Mouse (Mus musculus): ENCODE measurements around the gene Ube2g1.
"Not testable (repeated sequence)": the region's sequence is repeated elsewhere in the genome, so short reads cannot be mapped to it uniquely, and the experiment has no call there.

Gene Ube2g1

DNA sequence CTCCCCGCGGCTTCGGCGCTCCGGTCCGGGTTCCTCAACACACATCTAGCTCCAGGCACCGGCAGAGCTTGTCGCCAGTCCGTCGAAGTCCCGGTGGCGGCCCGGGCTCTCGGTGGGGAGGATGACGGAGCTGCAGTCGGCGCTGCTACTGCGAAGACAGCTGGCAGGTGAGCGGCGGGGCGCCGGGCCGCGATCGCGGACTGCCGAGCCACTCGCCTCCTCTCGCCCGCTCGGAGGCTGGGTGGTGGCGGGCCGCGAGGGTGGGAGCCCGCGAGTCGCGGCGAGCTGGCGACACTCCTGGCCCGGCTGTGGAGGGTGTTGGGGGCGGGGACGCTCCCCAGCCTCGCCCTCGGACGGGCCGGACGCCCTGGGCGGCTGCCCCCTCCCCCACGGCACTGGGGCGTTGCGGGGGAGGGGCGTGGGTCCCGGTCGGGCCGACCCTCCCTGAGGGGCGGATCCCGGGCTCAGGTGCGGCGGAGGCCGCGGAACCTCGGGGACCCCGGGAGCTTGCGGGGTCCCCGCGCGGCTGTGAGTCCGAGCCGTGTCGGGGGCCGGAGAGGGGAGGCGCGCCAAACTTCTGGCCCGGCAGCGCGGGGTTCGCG is 487 bp downstream of the Ube2g1 start:
- DNase-seq, result peak in 1 of 2 experiments; percentile 85

DNA sequence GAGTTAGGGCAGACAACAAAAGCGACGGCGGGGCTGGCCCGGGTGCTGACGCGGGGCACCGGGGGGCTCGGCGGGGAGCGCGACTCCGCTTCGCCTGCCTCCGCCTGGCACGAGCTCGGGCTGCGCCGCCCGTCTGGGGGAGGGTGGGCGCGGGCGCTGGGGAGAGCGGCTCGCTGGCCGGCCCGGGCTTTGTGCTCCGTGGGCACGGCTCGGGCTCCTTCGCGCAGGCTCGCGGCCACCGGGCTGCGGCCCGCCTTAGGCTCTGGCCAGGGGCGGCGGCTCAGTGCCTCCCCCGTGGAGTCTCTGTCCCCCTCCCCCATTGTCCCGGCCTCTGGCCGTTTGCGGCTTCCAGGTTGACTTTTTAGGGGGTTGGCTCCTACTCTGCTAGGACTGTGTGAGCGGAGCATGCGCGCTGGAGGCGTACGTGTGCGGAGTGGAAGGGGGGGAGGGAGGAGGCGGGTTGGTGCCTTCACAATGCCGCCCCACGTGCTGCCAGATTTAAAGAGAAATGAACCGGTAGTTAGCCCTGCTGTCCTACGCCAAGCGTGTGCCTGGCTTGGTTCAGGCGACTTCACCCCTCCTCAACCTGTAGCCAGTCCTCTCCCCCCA is 1.1 kb downstream of the Ube2g1 start:
- DNase-seq, result peak; percentile 95 to 97

GRCm38 (mm10) chr11:72609242-72609641 is 2.2 kb downstream of the Ube2g1 start:
- no peak for DNase-seq

GRCm38 (mm10) chr11:72614336-72614735 is 7.3 kb downstream of the Ube2g1 start:
- DNase-seq, result not testable (repeated sequence)

DNA sequence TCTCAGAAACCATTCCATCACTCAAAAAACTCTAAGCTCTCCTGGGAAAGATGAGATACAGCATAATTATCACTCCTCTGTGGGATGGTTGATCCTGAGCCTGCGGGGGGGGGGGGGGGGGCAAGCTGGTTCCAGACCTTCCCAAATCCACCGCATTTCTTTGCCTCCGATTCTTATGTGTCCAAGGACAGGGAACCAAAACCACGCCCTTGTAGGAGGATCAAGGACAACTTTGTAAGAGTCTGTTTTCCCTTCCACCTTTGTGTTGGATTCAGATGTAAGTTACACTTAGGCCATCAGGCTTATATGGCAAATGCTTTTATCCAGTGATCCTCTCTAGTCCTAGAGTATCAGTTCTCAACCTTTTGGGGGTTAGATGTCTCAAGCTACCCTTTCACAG is 8.8 kb downstream of the Ube2g1 start:
- DNase-seq, result no peak

DNA sequence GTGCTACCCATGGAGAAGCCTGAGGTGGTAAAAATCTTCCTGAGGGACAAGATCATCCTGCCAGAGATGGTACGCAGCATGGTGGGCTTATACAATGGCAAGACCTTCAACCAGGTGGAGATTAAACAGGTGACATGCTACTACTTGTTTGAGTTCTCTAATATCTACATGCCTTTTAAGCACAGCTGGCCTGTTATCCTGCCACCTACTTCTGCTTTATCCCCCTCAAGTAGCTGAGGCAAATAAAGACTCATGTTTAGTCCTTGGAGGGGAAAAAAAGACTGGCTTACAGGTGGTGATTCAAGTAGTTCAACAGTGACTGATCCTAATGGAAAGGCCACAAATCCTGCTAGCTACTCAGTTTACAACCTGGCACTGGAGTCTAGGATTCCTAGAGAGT is 11.4 kb downstream of the Ube2g1 start:
- DNase-seq, result no peak

DNA sequence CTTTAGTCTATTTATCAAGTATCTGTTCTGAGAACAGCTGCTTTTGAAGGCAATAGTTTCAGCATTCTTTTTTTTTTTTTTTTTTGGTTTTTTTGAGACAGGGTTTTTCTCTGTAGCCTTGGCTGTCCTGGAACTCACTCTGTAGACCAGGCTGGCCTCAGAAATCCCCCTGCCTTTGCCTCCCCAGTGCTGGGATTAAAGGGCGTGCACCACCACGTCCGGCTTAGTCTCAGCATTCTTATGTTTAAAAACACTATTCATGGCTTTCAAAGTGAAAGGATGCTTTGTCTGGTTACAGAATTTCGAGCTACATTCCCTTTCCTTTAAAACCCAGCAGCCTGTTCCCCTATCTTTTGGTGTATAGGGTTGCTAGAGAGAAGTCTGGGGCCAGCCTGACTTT is 35.6 kb downstream of the Ube2g1 start:
- DNase-seq, result no peak

DNA sequence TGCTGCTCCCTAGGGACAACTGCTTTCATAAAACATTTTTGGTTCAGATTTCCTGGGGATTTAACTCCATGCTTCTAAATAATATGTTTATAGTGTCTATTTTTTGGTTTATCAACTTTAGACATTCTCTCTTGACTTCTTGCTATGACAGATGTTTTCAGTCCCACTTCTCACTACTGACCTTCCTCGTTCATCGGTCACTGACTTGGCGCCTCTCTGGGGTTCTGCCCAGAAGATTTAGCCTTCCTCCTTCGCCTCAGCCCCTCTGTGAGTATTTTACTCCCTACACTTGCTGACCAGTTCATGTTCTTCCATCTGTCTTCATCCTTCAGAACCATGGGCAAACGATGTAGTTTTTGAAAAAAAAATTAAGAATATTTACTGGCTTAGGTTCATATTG is 38.3 kb downstream of the Ube2g1 start:
- no peak for DNase-seq

GRCm38 (mm10) chr11:72650347-72650746 is 43.3 kb downstream of the Ube2g1 start:
- DNase-seq, result no peak

GRCm38 (mm10) chr11:72659918-72660317 is 52.8 kb downstream of the Ube2g1 start:
- no peak for DNase-seq

DNA sequence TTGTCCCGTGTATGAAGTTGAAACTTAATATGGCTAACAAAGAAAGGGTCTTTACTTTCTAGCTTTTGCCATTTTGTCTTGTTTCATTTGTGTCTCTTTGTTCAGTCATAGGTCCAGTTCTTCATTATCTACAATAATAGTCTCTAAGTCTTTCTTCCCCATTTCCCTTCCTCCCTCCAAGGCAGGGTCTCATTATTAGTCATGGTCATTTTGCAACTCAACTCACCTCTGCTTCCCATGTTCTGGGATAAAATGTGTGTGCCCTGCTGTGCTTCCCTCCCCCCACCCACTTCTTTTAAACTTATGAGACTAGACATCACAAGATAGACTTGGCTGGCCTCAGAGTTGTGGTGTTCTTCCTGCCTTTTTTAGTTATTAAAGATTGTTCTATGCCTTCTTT is 53.3 kb downstream of the Ube2g1 start:
- no peak for DNase-seq

DNA sequence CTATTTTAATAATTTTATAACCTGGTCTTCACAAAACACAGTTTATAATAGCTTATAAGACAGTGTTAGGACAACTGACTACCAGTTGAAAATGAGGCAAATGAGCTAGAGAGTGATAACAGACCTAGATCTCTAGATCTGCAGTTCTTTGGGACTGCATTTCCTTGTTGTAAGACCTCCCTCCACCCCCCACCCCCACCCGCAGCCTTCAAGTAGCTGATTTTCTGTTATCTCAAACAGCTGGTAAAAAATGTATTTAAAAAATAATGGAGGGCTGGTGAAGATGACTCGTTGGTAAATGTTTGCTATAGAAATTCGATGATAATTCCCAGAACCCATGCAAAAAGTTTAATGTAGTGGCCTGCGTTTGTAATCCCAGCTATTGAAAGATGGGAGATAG is 57.6 kb downstream of the Ube2g1 start:
- DNase-seq, result no peak

DNA sequence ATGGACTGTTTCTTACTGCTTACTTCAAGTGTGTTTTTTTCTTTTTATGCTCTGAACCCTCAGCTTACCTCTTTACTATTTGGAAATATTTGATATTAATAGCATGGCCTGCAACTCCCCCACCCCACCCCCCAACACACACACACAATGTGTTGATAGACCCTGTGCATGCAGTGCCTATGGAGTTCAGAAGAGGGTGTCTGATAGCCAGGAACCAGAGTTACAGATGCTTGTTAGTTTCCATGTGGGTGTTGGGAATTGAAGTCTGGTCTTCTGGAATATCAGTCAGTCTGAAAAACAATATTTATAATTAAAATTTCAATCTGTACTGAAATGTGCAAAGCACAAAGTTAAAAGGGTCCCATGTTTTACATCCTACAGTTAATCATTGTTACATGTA is 63.6 kb downstream of the Ube2g1 start:
- no peak for DNase-seq

DNA sequence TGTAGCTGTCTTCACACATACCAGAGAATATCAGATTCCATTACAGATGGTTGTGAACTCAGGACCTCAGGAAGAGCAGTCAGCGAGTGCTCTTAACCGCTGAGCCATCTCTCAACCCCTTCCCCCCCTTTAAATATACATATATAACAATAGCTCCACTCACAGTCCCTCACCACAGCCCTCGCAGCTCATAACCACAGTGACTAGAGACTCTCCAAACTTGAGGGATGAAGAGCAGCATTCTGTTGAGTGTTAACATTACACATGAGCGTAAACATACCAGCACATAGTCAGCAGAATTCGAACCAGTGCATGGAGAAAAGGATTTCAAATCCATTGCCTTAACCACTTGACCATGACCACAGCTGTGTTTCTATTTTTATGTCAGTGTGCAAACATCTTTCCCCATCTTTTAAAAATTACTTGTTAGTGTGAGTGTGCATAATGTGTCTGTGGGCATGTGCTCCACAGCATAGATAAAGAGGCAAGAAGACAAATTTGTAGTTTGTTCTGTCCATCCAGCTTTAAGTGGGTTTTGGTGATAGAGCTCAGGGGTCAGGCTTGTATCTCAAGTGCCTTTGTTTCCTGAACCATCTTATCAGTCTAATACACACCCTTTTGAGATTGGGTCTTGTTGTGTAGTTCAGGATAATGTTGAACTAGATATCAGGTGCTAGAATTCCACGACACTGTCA is 64.4 kb downstream of the Ube2g1 start:
- no peak for DNase-seq

DNA sequence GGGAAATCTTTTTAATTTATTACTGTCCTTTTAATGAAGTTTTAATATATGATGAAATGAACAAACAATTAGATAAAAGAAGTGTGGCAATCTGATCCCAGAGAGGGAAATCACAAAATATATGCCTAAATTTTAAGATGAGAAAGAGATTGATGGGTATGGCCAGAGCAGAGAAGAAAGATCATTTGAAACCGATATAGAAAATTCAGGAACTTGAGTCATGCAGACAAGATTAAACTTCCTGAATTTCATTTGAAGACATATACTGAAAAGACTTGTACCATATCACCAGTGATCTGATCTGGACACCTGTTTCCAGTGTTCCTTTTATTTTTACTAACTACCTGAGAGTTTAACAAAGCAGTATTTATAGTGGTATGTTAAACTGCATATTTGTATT is 65.4 kb downstream of the Ube2g1 start:
- DNase-seq, result no peak

GRCm38 (mm10) chr11:72675280-72675679 is 68.2 kb downstream of the Ube2g1 start:
- no peak for DNase-seq

- no peak for DNase-seq
Observed at GRCm38 (mm10) chr11:72680726-72681125, 73.6 kb downstream of the Ube2g1 start.

GRCm38 (mm10) chr11:72683402-72683801 is 76.3 kb downstream of the Ube2g1 start:
- DNase-seq, result no peak

- DNase-seq, result no peak
Observed at GRCm38 (mm10) chr11:72686697-72687096, 79.6 kb downstream of the Ube2g1 start.

DNA sequence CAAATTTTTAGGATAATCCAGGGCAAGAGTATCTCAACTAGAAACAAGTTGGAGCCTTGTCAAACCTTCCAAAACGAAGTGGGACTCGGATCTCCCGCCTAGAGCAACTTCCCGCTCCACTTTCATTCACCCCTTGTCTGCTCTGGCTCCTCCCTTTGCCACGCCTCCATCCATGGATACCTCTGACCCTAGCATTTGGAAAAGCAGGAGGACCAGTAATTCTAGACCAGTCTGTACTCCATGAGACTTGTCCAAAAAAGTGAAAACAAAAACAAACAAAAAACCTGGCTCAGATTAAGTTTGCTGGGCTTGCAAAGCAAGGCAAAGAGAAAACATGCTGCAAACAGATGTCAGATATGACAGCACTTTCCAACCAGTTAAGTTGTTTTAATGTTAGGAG is 81.2 kb downstream of the Ube2g1 start:
- no peak for DNase-seq

DNA sequence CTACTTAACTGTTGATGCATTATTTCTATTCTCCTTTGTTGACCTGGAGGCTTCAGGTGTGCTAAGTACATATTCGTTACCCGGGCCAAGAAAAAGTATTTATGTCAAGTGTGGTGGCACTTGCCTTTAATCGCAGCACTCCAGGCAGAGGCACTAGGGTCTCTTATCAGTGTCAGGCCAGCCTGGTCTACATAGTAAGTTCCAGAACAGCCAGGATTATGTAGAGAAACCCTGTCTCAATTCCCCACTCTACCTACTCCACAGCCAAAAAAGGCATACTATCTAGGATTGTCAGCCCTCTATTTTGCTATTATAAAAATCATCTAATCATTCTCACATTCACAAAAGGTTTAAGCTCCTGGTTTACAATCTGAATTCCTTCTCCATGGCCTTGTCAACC is 82.0 kb downstream of the Ube2g1 start:
- no peak for DNase-seq

DNA sequence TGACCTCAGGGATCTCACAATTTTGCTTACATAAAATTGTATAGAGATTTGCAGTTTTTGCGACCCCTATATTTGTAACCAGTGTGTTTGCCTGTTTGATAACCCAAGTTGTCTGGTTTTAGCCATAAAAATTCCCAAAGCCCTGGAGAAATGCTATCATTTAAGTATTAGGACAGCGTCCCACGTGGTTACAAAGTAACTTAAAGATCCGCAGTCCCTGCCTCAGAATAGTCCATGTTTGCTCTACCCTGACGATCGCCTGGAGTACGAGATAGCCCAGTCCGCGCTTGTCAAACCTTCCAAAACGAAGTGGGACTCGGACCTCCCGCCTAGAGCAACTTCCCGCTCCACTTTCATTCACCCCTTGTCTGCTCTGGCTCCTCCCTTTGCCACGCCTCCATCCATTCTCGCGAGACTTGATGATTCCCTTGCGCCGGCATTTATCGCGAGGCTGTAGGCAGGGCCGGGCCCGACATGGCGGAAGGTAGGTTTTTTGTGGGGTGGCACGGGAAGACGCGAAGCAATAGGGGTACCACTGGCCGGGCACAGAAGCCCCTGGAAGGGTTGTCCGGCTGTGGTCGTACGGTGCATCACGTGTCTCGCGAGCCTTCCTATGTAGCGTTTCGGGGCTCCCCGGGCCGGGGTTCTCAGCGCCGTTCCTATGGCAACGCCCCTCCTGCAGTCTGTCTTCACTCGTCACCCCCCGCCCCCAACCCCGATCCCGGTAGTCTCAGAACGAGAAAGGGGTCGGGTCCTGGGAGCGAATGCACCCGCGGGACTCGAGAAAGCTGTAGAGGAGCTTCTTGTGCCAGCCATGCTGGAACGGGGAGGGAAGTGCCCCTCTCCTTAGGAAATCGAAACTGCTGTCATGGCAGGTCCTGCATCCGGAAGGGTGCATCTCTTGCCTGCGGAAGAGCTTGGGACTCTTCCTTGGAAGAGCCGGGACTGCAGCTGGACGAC is 82.7 kb downstream of the Ube2g1 start, which contains the start of gene Ankfy1:
Gene Ankfy1, plus strand, starts transcription at position 456 of the 960 bp plus-strand sequence.
- peak; percentile 98 for DNase-seq

- no peak for DNase-seq
Observed at GRCm38 (mm10) chr11:72692353-72692752, 85.3 kb downstream of the Ube2g1 start.

Measured in cerebellum, postnatal 10 days (tissue).